Mouse (Mus musculus): Measurements from ENCODE around the gene Cbx4. TPM values are rescaled to one million over a fixed set of nuclear protein-coding genes. Genes with fewer than 3 reads are reported as not detected.

Cbx4 gene
- polyA plus RNA-seq, 1 experiment from 2014 or later = 16.5 TPM

DNA sequence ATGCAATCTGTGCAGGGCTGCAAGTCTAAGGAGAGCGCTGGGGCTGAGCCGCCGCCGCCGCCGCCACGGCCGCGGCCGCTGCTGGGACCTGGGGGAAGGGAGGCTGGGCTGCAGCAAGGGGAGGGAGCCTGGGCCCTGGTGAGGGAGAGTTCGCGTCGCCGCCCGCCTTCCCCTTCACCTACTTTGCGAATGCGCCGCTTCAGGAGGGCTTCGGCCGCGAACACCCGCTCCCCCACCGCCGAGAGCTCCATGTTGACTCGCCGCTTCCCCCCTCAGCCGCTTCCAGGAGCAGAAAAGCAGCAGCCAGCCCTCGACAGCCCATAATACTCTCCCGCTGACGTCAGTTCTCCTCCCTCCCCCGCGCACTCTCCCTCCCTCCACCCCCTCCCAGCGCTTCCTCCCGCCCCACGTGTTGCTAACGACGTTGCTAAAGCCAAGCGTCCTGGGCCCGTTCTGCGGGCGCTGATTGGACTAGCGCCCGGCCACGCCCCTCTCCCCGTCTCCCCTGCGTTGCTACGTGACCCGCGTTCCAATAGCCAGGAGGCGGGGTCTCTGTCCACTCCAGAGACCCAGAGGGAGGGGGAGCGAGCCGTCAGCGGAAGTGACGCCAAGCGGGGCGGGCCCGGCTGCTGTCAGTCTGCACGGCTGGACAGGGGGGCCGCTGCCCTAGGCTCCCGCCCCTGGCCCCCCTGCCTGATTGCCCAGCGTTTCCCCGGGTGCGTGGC lies 45.3 kb downstream of the Cbx4 start, which contains the start of gene Cbx8:
TSS of gene Cbx8 (minus strand) at position 370 of the 725 bp plus-strand sequence.
- Histone ChIP-seq H3K4me3 (peak within 1 kb of the TSS; percentile 58), H3K36me3 (peaks cover 3% of the 10 kb centered on the region; the same call in 1 of the 2 replicates), H3K4me2 (replicated peaks) (peak within 1 kb of the TSS; percentile 94), H3K27ac (replicated peaks) (peak within 1 kb of the TSS; percentile 93), H3K9ac (replicated peaks) (peak within 1 kb of the TSS; percentile 87), H3K4me1 (peaks cover 78% of the 10 kb centered on the region), H3K9me3 (no peaks in the 10 kb centered on the region), H3K27me3 (peaks cover 70% of the 10 kb centered on the region)
- under 1% methylated on average over 61 of the region's 63 CpGs for WGBS
- ATAC-seq (replicated peaks) = peak; percentile 90

DNA sequence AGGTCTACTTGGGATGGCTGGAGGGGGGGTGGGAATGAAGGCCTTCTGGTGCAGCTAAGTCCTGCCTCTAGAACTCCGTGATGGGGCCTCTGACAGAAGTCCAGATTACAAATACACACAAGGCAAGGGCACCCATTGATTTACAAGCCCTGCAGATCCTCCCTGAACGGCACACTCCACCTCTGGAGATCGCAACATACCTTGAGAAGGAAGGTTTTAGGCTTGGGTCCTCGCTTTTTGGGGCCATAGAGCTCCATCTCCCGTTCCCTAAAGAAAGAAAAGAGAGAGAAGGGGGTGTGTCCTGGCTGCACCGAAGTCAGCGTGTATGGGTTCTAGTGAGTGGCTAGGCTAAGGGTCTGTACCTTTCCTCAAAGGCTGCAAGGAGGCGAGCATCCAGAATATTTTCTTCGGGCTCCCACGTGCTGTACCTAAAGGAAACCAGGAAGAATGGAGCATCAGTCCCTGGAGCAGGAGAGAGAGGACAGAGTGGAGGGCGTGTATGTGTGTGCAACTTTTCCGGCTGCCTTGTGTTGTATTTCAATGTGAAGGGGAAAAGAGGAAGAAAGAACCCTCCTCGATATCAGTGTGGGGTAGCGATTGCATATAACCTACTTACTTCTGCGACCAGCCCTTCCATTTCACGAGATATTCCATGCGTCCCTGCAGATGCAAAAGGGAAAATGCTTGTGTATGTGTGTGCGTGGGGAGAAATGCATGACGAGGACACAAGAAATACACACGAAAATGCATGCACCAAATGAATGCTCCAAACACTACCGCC lies 46.1 kb downstream of the Cbx4 start:
- Histone ChIP-seq H3K27me3 (peaks cover 70% of the 10 kb centered on the region), H3K9ac (replicated peaks) (peak overlapping the region; percentile 87), H3K36me3 (peaks cover 3% of the 10 kb centered on the region; the same call in 1 of the 2 replicates), H3K27ac (replicated peaks) (peak overlapping the region; percentile 93), H3K9me3 (no peaks in the 10 kb centered on the region), H3K4me2 (replicated peaks) (peak overlapping the region; percentile 71), H3K4me1 (peaks cover 83% of the 10 kb centered on the region), H3K4me3 (peak overlapping the region; percentile 58)
- ATAC-seq (replicated peaks) = no peak
- 6% methylated on average over 21 of the region's 21 CpGs for WGBS

DNA sequence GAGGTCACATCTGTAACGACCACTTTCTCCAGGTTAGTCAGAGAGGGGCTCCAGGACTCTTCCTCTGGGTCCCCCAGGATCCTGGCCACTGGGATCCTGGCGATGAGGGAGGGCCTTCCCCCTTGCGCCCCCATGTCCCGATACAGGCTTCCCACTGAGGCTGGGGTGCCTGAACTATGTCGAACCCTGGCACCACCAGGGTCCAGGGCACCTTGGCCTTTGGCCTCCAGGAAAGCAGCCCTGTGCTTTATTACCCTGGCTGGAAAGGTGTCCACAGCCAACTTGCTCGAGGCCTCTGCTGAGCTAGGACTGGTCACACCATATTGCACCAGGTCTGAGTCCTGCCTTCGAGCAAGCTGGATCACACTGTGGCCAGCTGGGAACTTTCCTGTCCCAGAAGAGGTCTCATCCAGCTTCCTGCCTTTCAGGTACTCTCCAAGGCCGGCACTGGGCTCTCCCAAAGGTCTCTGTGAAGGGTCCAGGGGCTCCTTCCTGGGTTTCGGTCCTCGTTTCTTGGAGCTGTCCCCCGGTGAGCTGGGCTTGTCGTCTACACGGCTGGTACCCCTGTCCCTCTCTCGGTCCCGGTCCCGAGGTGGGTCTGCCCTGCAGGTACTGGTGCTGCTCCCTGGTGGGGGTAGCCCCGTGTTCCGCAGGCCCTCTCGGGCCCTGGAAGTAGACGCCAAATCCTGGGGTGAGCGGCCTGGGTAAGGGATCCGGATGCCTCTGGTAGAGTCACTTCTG lies 47.1 kb downstream of the Cbx4 start:
- no peak overlapping the region for H3K4me3 ChIP-seq

GRCm38 (mm10) chr11:119037780-119038401 lies 48.1 kb downstream of the Cbx4 start:
- 0 out of 2 replicates have a peak overlapping the region, but pooled peaks have one; percentile 35 for H3K9ac ChIP-seq (replicated peaks)
- H3K36me3 ChIP-seq = peaks cover 3% of the 10 kb centered on the region; the same call in 1 of the 2 replicates
- peak overlapping the region; percentile 43 for H3K4me3 ChIP-seq
- no peak overlapping the region for H3K27ac ChIP-seq (replicated peaks)
- WGBS = 9% methylated on average over 18 of the region's 18 CpGs
- ATAC-seq (replicated peaks) = no peak
- peak overlapping the region; percentile 68 for H3K4me2 ChIP-seq (replicated peaks)
- peaks cover 85% of the 10 kb centered on the region for H3K4me1 ChIP-seq
- H3K9me3 ChIP-seq = no peaks in the 10 kb centered on the region
- H3K27me3 ChIP-seq = peaks cover 63% of the 10 kb centered on the region

More for the DNA sequence above, 47.1 kb downstream of the Cbx4 start:
- H3K4me2 ChIP-seq (replicated peaks) = peak overlapping the region; percentile 3; the same call in 1 of the 2 replicates
- WGBS = 37% methylated on average over 22 of the region's 22 CpGs
- H3K27ac ChIP-seq (replicated peaks) = no peak overlapping the region
- H3K27me3 ChIP-seq = peaks cover 69% of the 10 kb centered on the region
- no peak for ATAC-seq (replicated peaks)
- H3K9ac ChIP-seq (replicated peaks) = no peak overlapping the region
- peaks cover 83% of the 10 kb centered on the region for H3K4me1 ChIP-seq
- H3K9me3 ChIP-seq = no peaks in the 10 kb centered on the region
- peaks cover 3% of the 10 kb centered on the region; the same call in 1 of the 2 replicates for H3K36me3 ChIP-seq

- Histone ChIP-seq H3K27ac (replicated peaks) (no peak overlapping the region), H3K4me2 (replicated peaks) (peak overlapping the region; percentile 68)
Observed at GRCm38 (mm10) chr11:119036934-119037779, 48.9 kb downstream of the Cbx4 start.

DNA sequence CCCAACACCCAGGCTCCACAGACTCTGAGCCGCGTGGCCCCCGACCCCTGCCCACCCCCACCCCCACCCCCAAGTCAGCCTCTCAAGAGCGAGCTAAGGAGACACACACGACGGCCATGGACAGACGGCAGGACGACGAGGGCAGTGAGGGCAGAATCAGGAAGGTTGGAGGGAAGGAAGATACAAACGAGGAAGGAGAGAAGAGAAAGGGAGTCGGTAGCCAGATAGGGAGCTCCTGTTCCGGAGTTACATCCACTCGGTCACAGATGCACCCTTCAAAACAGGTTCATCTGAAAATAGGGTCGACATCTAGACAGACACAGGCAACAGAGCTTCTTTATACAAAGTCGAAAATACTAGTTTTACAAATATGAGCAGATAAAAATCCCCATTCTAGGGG lies 49.6 kb downstream of the Cbx4 start:
- 7% methylated on average over 15 of the region's 15 CpGs for WGBS
- Histone ChIP-seq H3K27ac (replicated peaks) (no peak overlapping the region), H3K4me3 (peak overlapping the region; percentile 43; the same call in 1 of the 2 replicates), H3K4me1 (peaks cover 70% of the 10 kb centered on the region), H3K4me2 (replicated peaks) (peak overlapping the region; percentile 68), H3K36me3 (peaks cover 3% of the 10 kb centered on the region; the same call in 1 of the 2 replicates), H3K9ac (replicated peaks) (no peak overlapping the region), H3K27me3 (peaks cover 49% of the 10 kb centered on the region), H3K9me3 (no peaks in the 10 kb centered on the region)
- no peak for ATAC-seq (replicated peaks)

More at GRCm38 (mm10) chr11:119036934-119037779, 48.9 kb downstream of the Cbx4 start:
- peaks cover 77% of the 10 kb centered on the region for H3K4me1 ChIP-seq
- H3K9ac ChIP-seq (replicated peaks) = peak overlapping the region; percentile 35
- H3K9me3 ChIP-seq = no peaks in the 10 kb centered on the region
- WGBS = 3% methylated on average over 57 of the region's 57 CpGs
- peaks cover 56% of the 10 kb centered on the region for H3K27me3 ChIP-seq
- H3K4me3 ChIP-seq = peak overlapping the region; percentile 43
- H3K36me3 ChIP-seq = peaks cover 3% of the 10 kb centered on the region; the same call in 1 of the 2 replicates
- ATAC-seq (replicated peaks) = no peak

DNA sequence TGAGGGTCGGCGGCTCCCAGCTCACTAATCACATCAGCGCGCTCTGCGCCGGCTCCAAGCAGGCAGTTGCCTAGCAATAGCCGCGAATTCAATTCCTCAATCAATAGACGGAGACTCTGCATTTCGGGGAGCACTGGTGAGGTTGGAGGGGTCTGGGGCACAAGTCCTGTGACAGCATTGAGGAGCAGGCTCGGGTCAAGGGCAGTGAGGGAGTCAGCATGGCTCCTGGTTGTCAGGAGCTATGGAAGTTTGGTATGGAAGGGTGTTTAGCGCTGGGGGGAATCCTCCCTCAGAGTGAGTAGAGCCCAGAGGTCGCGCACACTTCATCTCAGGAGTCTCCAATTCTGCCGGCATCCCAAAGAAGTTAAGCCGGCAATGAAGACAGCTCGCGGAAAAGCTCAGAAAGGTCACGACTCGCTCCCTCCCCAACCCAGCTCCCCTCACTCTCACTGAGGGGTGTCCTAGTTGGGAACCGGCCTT lies 50.3 kb downstream of the Cbx4 start:
- Histone ChIP-seq H3K27me3 (peaks cover 49% of the 10 kb centered on the region), H3K4me1 (peaks cover 69% of the 10 kb centered on the region), H3K4me3 (peak overlapping the region; percentile 19), H3K9ac (replicated peaks) (peak overlapping the region; percentile 13; the same call in 1 of the 2 replicates), H3K27ac (replicated peaks) (no peak overlapping the region), H3K36me3 (peaks cover 7% of the 10 kb centered on the region; the same call in 1 of the 2 replicates), H3K9me3 (no peaks in the 10 kb centered on the region), H3K4me2 (replicated peaks) (peak overlapping the region; percentile 22)
- 4% methylated on average over 21 of the region's 21 CpGs for WGBS
- ATAC-seq (replicated peaks) = no peak

GRCm38 (mm10) chr11:119035094-119035685 lies 50.8 kb downstream of the Cbx4 start:
- 5% methylated on average over 21 of the region's 21 CpGs for WGBS
- peaks cover 66% of the 10 kb centered on the region for H3K4me1 ChIP-seq
- ATAC-seq (replicated peaks) = no peak
- H3K9me3 ChIP-seq = no peaks in the 10 kb centered on the region
- H3K36me3 ChIP-seq = peaks cover 12% of the 10 kb centered on the region
- H3K27me3 ChIP-seq = peaks cover 49% of the 10 kb centered on the region
- no peak overlapping the region for H3K27ac ChIP-seq (replicated peaks)
- H3K4me3 ChIP-seq = peak overlapping the region; percentile 19
- peak overlapping the region; percentile 22 for H3K4me2 ChIP-seq (replicated peaks)
- peak overlapping the region; percentile 13; the same call in 1 of the 2 replicates for H3K9ac ChIP-seq (replicated peaks)

DNA sequence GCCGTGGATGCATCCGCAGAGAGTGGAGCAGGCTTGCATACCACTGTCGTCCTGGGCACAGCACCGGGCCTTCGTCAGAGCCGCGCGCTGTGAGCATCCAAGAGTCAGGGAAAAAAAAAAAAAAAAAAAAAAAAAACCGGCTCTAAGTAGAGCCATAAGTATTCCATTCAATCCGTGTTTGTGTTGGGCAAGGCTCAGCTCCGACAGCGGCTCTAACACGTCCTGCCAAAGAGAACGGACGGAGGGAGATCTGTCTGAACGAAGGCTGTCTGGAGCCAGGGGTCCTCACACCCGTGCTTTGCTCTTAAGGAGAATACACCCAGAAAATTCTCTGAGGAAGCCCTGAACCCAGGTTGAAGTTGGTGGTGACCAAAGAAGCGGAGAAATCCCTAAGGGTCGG lies 51.4 kb downstream of the Cbx4 start:
- Histone ChIP-seq H3K4me2 (replicated peaks) (peak overlapping the region; percentile 38), H3K9ac (replicated peaks) (no peak overlapping the region), H3K9me3 (no peaks in the 10 kb centered on the region), H3K27ac (replicated peaks) (no peak overlapping the region), H3K36me3 (peaks cover 18% of the 10 kb centered on the region), H3K4me1 (peaks cover 61% of the 10 kb centered on the region), H3K27me3 (peaks cover 49% of the 10 kb centered on the region), H3K4me3 (peak overlapping the region; percentile 17)
- 3% methylated on average over 19 of the region's 19 CpGs for WGBS
- ATAC-seq (replicated peaks) = no peak

GRCm38 (mm10) chr11:119033874-119034558 lies 52.0 kb downstream of the Cbx4 start:
- no peaks in the 10 kb centered on the region for H3K9me3 ChIP-seq
- WGBS = 2% methylated on average over 26 of the region's 26 CpGs
- H3K27me3 ChIP-seq = peaks cover 49% of the 10 kb centered on the region
- no peak overlapping the region; the same call in 1 of the 2 replicates for H3K9ac ChIP-seq (replicated peaks)
- H3K4me1 ChIP-seq = peaks cover 61% of the 10 kb centered on the region
- peak overlapping the region; percentile 38 for H3K4me2 ChIP-seq (replicated peaks)
- peaks cover 24% of the 10 kb centered on the region for H3K36me3 ChIP-seq
- peak; percentile 39 for ATAC-seq (replicated peaks)
- H3K4me3 ChIP-seq = peak overlapping the region; percentile 17
- H3K27ac ChIP-seq (replicated peaks) = no peak overlapping the region

Measured in forebrain, embryonic 15.5 days (tissue).